Mouse (Mus musculus) limb, embryonic 14.5 days (tissue): ENCODE results near the gene 1110032A03Rik. TPM values are rescaled to one million over a fixed set of nuclear protein-coding genes. Genes with fewer than 3 reads are reported as not detected.
A peak's percentile ranks its signal among the peaks of the same experiment; 100 is the strongest.

Source experiments
- ATAC-seq: fragments of 200-750 bp; cut with Nextera tagmentation; 2 replicates; pipeline ENCODE4 v1.8.0; 2017; ENCODE audit warnings: low read depth, moderate number of reproducible peaks, moderate TSS enrichment; ENCODE audit not compliant: low FRiP score
- DNase-seq: peaks from one replicate; pipeline ENCODE4 v3.0.0-alpha.2; 2015; ENCODE audit warnings: low spot score
- H3K27ac ChIP-seq: fragments of 300-500 bp; sonication (generic); replicated peaks from 2 replicates; pipeline ENCODE4 v1.5.1; 2014; ENCODE audit warnings: low read depth, mild to moderate bottlenecking, low read length, moderate library complexity, mixed read lengths
- H3K27me3 ChIP-seq: fragments of 300-500 bp; sonication (generic); 2 replicates; pipeline ENCODE4 v1.6.1; 2014; ENCODE audit warnings: low read length, mixed read lengths; ENCODE audit not compliant: control insufficient read depth, insufficient read depth
- H3K36me3 ChIP-seq: fragments of 300-500 bp; sonication (generic); 2 replicates; pipeline ENCODE4 v1.6.1; 2014; ENCODE audit warnings: mild to moderate bottlenecking, low read length, moderate library complexity, mixed read lengths; ENCODE audit not compliant: control insufficient read depth, insufficient read depth
- H3K4me1 ChIP-seq: fragments of 300-500 bp; sonication (generic); 2 replicates; pipeline ENCODE4 v1.6.1; 2014; ENCODE audit warnings: antibody characterized with exemption, low read length, mixed read lengths; ENCODE audit not compliant: control insufficient read depth, insufficient read depth
- H3K4me2 ChIP-seq: fragments of 300-500 bp; sonication (generic); replicated peaks from 2 replicates; pipeline ENCODE4 v1.6.1; 2014; ENCODE audit warnings: low read depth, mild to moderate bottlenecking, low read length, moderate library complexity; ENCODE audit not compliant: severe bottlenecking
- H3K4me3 ChIP-seq: fragments of 300-500 bp; sonication (generic); replicated peaks from 2 replicates; pipeline ENCODE4 v1.5.1; 2014; ENCODE audit warnings: low read length
- H3K9ac ChIP-seq: fragments of 300-500 bp; sonication (generic); 2 replicates; pipeline ENCODE4 v1.6.1; 2014; ENCODE audit warnings: mild to moderate bottlenecking, low read depth, low read length, moderate library complexity; ENCODE audit not compliant: severe bottlenecking
- H3K9me3 ChIP-seq: fragments of 300-500 bp; sonication (generic); 2 replicates; pipeline ENCODE4 v1.6.1; 2016; ENCODE audit warnings: low read length; ENCODE audit not compliant: control insufficient read depth
- POLR2A ChIP-seq: fragments of 200-500 bp; IDR thresholded peaks from 2 replicates; pipeline ENCODE4 v1.8.0; 2012; ENCODE audit warnings: inconsistent platforms, mild to moderate bottlenecking, moderate library complexity, borderline replicate concordance; ENCODE audit not compliant: insufficient read depth, insufficient read length; ENCODE audit errors: extremely low read depth
- WGBS: fragments of 180-500 bp; shearing (Covaris S2); extraction: QIAGEN DNeasy Blood & Tissue Kit; methylation state at CpG from one replicate; pipeline ENCODE4 v1.1.7; 2014; 5-methylcytosine and 5-hydroxymethylcytosine counted together
- polyA plus RNA-seq, 2 experiments: library from polyadenylated mRNA; depleted of rRNA in 1 of 2; stranded (reverse) in 1 of 2; unstranded in 1 of 2; fragments of >200 nt; fragmentation: Nextera tagmentation in 1 of 2; extraction: Ambion mirVana in 1 of 2; gene quantifications; 2 replicates each; pipeline versions ENCODE4 v1.2.1 to v1.2.3; 2012 to 2014

Gene 1110032A03Rik
- polyA plus RNA-seq, 2 experiments: 25.5 to 27.1 TPM

DNA sequence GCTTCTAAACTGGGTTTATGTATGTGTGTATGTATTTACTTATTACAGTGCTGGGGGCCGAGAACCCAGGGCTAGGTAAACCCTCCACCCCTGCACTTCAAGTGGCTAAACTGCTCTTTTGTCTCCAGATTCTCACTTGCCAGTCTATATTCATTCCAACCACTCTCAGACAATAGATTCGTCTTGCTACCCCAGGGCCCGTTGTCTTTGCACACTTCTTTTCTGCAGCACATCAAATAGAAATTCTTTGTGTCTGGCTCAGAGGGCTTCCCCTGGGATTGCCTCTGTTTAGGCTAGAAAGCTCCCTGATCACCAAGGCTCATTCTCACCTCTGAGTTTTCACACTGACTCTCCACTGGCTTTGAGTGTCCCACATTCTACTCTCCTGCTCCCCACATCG is 42.8 kb downstream of the 1110032A03Rik start:
- DNase-seq (no peak), ATAC-seq (no peak)
- Histone ChIP-seq H3K27me3 (no peaks in the 10 kb centered on the region), H3K9me3 (no peaks in the 10 kb centered on the region), H3K4me1 (no peaks in the 10 kb centered on the region), H3K4me2 (no peak overlapping the region), H3K36me3 (no peaks in the 10 kb centered on the region), H3K27ac (no peak overlapping the region), H3K4me3 (no peak overlapping the region), H3K9ac (0 out of 2 replicates have a peak overlapping the region, but pooled peaks have one; percentile 9)
- WGBS: 35% methylated on average over 4 of the region's 4 CpGs
- TF ChIP-seq POLR2A: no peak

DNA sequence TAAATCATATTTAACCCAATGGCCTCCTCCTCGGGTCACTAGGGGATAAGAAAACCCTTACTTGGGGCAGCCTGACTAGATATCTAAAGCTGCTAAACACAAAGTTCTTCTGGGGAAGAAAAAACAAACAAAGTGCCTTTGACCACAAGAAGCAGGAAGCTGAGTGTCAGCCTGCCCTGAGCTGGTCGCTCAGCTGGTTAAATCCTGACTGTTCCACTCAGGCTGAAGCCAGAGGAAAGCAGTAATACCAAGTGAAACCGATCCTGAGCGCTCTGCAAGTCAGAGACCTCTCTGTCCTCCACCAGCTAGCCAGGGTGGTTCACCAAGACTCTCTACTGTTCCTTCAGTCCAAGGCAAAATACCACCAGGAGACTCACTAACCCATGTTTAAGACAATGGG is 45.7 kb downstream of the 1110032A03Rik start:
- Histone ChIP-seq H3K27me3 (no peaks in the 10 kb centered on the region), H3K36me3 (no peaks in the 10 kb centered on the region), H3K4me1 (peaks cover 20% of the 10 kb centered on the region; the same call in 1 of the 2 replicates), H3K4me2 (no peak overlapping the region), H3K4me3 (no peak overlapping the region), H3K9me3 (no peaks in the 10 kb centered on the region), H3K27ac (no peak overlapping the region), H3K9ac (no peak overlapping the region)
- TF ChIP-seq POLR2A: no peak
- no peak for DNase-seq
- 42% methylated on average over 4 of the region's 4 CpGs for WGBS
- no peak for ATAC-seq

DNA sequence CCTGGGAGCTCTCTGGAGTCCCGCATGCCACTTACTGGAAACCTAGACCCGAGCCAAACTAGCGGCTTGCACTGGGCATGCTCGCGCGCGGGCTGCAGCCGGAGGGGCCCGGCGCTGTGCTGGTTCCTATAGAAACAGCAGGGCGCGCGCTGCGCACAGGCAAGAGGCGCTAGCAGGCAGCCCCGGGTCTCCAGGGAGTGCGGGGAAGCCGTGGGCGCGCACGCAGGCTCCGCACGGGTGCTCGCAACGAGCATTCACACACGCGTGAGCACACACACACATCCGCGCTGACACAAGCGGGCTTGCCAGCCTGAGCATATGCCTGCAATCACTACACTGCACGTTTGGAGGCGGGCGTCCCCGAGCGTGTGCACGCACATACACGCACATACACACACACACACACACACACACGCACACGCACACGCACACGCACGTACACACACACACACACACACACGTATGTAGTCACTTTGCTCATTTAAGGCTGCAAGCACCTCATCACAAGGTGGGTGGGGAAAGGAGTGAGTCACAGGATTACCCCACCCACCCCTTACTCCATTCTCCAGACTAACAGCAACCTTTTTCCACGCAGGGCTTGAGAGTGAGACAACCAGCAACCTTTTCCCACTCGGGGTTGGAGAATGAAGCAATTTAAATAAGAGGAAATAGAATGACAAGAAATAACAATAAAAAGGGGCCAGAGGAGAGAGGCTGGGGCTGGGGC is 47.2 kb downstream of the 1110032A03Rik start:
- no peaks in the 10 kb centered on the region for H3K27me3 ChIP-seq
- peak overlapping the region; percentile 70 for H3K27ac ChIP-seq
- TF ChIP-seq POLR2A: 0 out of 2 replicates have a peak, but pooled peaks have one; percentile 28
- under 1% methylated on average over 42 of the region's 45 CpGs for WGBS
- H3K9me3 ChIP-seq: no peaks in the 10 kb centered on the region
- H3K4me1 ChIP-seq: peaks cover 25% of the 10 kb centered on the region
- ATAC-seq (peak; percentile 95), DNase-seq (peak; percentile 86)
- H3K36me3 ChIP-seq: no peaks in the 10 kb centered on the region
- H3K4me2 ChIP-seq: peak overlapping the region; percentile 71
- peak overlapping the region; percentile 61 for H3K9ac ChIP-seq
- peak overlapping the region; percentile 50 for H3K4me3 ChIP-seq

DNA sequence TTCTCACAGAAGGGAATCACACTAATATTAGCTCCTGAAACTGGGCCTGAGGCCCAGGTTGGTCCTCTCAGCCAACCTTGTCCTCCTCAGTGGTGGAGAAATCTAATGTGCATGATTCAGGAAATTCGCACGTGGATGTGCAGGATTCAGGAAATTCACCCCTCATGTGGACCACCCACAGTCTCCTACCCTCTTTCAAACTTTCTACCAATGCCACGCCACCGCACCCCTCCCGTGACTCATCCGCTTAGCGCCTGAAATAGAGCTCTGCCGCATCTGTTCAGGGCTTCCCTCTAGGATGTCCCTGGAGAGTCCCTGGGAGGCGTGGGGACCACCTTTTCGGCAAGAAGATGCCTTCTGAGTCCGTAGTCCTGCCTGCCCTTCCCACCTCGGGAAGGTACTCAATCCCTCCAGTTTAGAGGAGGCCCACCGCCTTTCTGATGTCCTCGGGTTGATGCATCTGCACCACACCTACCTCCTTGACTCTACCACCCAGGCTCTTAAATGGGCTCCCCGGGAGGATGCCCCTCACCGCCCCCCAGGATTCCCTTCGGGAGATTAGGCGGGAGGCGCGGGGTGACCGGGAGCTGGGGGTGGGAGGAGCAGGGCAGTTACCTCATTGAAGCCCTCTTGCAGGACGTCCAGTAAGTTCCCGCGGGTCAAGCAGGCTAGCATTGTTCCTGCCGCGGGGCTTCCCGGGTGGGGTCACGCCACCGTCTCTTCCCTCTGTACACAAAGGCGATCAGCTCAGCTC is 48.0 kb downstream of the 1110032A03Rik start:
- Histone ChIP-seq H3K36me3 (no peaks in the 10 kb centered on the region), H3K4me3 (peak overlapping the region; percentile 50), H3K9ac (peak overlapping the region; percentile 61), H3K27me3 (no peaks in the 10 kb centered on the region), H3K9me3 (no peaks in the 10 kb centered on the region), H3K27ac (peak overlapping the region; percentile 70), H3K4me1 (peaks cover 32% of the 10 kb centered on the region), H3K4me2 (peak overlapping the region; percentile 71)
- peak; percentile 12 for ATAC-seq
- WGBS: 4% methylated on average over 29 of the region's 30 CpGs
- TF ChIP-seq POLR2A: no peak; the same call in 1 of the 2 replicates
- peak; percentile 54 for DNase-seq

DNA sequence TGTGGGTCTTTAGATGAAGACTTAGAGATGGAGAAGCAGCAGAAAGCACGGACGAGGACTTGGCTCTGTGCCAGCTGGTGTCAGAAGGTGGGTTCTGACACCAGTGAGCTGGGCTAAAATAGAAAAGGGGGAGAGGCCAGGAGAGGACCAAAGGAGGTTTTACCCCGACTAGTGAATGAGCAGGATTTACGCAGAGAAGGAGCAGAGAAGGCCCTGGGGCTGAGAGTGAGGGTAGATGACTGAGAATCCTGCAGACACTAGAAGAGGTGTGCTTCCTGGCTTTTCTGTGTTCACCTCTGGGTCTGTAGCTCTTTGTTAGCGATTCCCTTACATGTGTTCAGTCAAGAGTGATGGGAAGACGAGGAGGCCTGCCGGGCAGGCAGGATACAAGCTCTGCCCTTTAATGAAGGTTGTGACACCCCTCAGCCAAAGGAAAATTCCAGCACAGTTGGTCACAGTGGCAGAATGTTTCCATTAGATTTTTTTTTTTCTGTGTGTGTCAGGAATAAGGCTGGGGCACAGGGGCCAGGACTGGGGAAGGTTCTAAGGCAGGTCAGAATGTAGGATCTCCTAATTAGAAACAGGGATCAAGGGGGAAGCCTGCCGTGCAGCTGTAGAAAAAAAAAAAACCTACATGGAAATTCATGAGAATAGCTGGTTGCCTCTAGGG is 49.3 kb downstream of the 1110032A03Rik start:
- H3K9me3 ChIP-seq: no peaks in the 10 kb centered on the region
- H3K4me3 ChIP-seq: peak overlapping the region; percentile 50
- 13% methylated on average over 8 of the region's 8 CpGs for WGBS
- H3K36me3 ChIP-seq: no peaks in the 10 kb centered on the region
- DNase-seq: no peak
- peak overlapping the region; percentile 70; the same call in 1 of the 2 replicates for H3K27ac ChIP-seq
- peak overlapping the region; percentile 61 for H3K9ac ChIP-seq
- TF ChIP-seq POLR2A: no peak
- no peaks in the 10 kb centered on the region for H3K27me3 ChIP-seq
- no peak for ATAC-seq
- H3K4me2 ChIP-seq: peak overlapping the region; percentile 71
- peaks cover 37% of the 10 kb centered on the region for H3K4me1 ChIP-seq
